21 mouse cellular contexts compared by ENCODE assay signal in the genomic region with DNA sequence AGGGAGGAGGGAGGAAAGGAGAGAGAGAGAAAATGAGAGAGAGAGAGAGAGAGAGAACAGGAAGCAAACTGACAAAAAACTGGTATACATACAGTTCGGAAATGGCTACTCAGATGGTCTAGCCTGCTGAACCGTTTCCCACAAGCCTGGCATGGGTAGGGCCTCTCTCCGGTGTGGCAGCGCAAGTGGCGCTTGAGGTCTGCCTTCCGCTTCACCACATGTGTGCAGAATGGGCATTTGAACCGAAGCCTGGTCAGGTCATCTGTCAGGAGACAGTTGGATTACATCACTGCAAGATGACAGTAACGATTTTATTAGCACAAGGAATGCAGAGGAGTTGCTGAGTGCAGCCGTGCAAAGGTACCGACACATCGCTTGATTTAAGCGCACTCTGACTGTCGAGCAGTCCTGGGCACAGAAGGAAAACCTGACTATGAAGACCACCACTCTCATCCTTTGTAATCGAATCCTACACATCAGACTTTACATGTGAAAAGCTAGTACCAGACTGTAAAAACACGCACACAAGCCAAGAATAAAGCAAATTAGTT. TPM values are rescaled to one million over a fixed set of nuclear protein-coding genes. Genes with fewer than 3 reads are reported as not detected.
A peak's percentile ranks its signal among the peaks of the same experiment; 100 is the strongest.
DNase-seq lines count a peak whose midpoint lies in the region; ATAC-seq and TF ChIP-seq lines count a peak whose summit lies in the region.
"Had no signal": no experiment of that assay in that cellular context is flagged by ENCODE, and none has a peak within 500 bp of the region (broad histone marks: within the 10 kb centered on the region; RNA-seq: fewer than 3 reads in every experiment).

No protein-coding gene starts in this region.

- no peak for TF ChIP-seq EP300 in CH12.LX (IDR thresholded peaks at IDR 0.05; ENCODE audit: low read length)

- TF ChIP-seq RAD21 in CH12.LX (IDR thresholded peaks at IDR 0.05; ENCODE audit: low read depth, low read length), result no peak

- no peak overlapping the region for H3K27ac ChIP-seq in kidney, embryonic 14.5 days (ENCODE audit: low read depth, low read length)
- H3K27ac ChIP-seq in kidney, embryonic 16.5 days (ENCODE audit: low read length), result peak overlapping the region; percentile 39
- no peak overlapping the region for H3K27ac ChIP-seq in CH12.LX (ENCODE audit: insufficient read depth, low read depth)
- no peak overlapping the region for H3K27ac ChIP-seq in hindbrain, embryonic 16.5 days (ENCODE audit: low read depth, low read length)
- H3K27ac ChIP-seq: embryonic facial prominence, embryonic 10.5 days; embryonic facial prominence, embryonic 12.5 days; forebrain, embryonic 13.5 days; forebrain, embryonic 15.5 days had no signal

- 51% methylated on average over 15 of the region's 15 CpGs for WGBS in kidney, embryonic 14.5 days
- WGBS in kidney, embryonic 16.5 days, result 50% methylated on average over 15 of the region's 15 CpGs
- WGBS in hindbrain, embryonic 16.5 days, result 90% methylated on average over 15 of the region's 15 CpGs

- no peak for TF ChIP-seq CTCF in CH12.LX (conservative IDR thresholded peaks at IDR 0.05 in 1 of 2, IDR thresholded peaks at IDR 0.05 in 1 of 2; ENCODE audit: low read depth in 2 of 2, low read length in 2 of 2)

- no peak for TF ChIP-seq POLR2A in CH12.LX (IDR thresholded peaks at IDR 0.05; ENCODE audit: low read depth, low read length)

- in situ Hi-C loops in CH12.LX (cut with MboI; ENCODE audit: low pct_ligation_motif_present, low pct_unique_long_range_greater_than_20kb, low sequenced_read_pairs), result loop anchor here (25.0 kb wide), 1 partner anchor 255 kb away; the partner anchor contains the start of genes Ccdc28b, Dcdc2b, Eif3i and Iqcc

- H3K27me3 ChIP-seq in kidney, embryonic 14.5 days (ENCODE audit: control insufficient read depth, insufficient read depth, low read length), result no peaks in the 10 kb centered on the region
- no peaks in the 10 kb centered on the region for H3K27me3 ChIP-seq in kidney, embryonic 16.5 days (ENCODE audit: insufficient read depth, low read length)
- H3K27me3 ChIP-seq in CH12.LX (replicated peaks), result no peaks in the 10 kb centered on the region
- H3K27me3 ChIP-seq in hindbrain, embryonic 16.5 days (replicated peaks; ENCODE audit: control insufficient read depth, insufficient read depth, low read length), result no peaks in the 10 kb centered on the region
- H3K27me3 ChIP-seq: embryonic facial prominence, embryonic 12.5 days; forebrain, embryonic 13.5 days; forebrain, embryonic 15.5 days had no signal

- no peak for DNase-seq in kidney, postnatal 36 days
- DNase-seq in kidney, postnatal 4 days, result no peak
- peak; percentile 45 for DNase-seq in CH12.LX (ENCODE audit: extremely low read depth)
- DNase-seq: adrenal gland, adult 2 months; adrenal gland, postnatal 10 days; adrenal gland, postnatal 25 days; B cell, adult 2 months; cerebellum, adult 11 months; cerebellum, adult 18-20 months; cerebellum, adult 8-10 months; cerebellum, adult 9-11 months; cerebellum, postnatal 25 days had no signal

- H3K4me2 ChIP-seq in kidney, embryonic 14.5 days (replicated peaks; ENCODE audit: low read depth, low read length), result no peak overlapping the region
- H3K4me2 ChIP-seq in kidney, embryonic 16.5 days (replicated peaks; ENCODE audit: low read depth, low read length), result no peak overlapping the region
- H3K4me2 ChIP-seq in CH12.LX (ENCODE audit: insufficient read depth, low read depth, poor library complexity, severe bottlenecking), result no peak overlapping the region
- H3K4me2 ChIP-seq in hindbrain, embryonic 16.5 days (ENCODE audit: low read length), result no peak overlapping the region
- H3K4me2 ChIP-seq: embryonic facial prominence, embryonic 12.5 days; forebrain, embryonic 13.5 days; forebrain, embryonic 15.5 days had no signal

- no peaks in the 10 kb centered on the region for H3K4me1 ChIP-seq in kidney, embryonic 14.5 days (ENCODE audit: control insufficient read depth, insufficient read depth, low read length)
- H3K4me1 ChIP-seq in kidney, embryonic 16.5 days (ENCODE audit: insufficient read depth, low read length), result no peaks in the 10 kb centered on the region
- H3K4me1 ChIP-seq in CH12.LX (ENCODE audit: control insufficient read depth in 1 of 2, insufficient read depth in 2 of 2), result peaks cover 5 to 17% of the 10 kb centered on the region in 2 experiments; a peak in 3 of 4 replicates
- no peaks in the 10 kb centered on the region for H3K4me1 ChIP-seq in hindbrain, embryonic 16.5 days (ENCODE audit: control insufficient read depth, insufficient read depth, low read depth, low read length)
- H3K4me1 ChIP-seq: embryonic facial prominence, embryonic 10.5 days; embryonic facial prominence, embryonic 12.5 days; forebrain, embryonic 13.5 days; forebrain, embryonic 15.5 days had no signal

- peaks cover 29% of the 10 kb centered on the region for H3K36me3 ChIP-seq in kidney, embryonic 14.5 days (ENCODE audit: control insufficient read depth, insufficient read depth, low read length)
- peaks cover 34% of the 10 kb centered on the region for H3K36me3 ChIP-seq in kidney, embryonic 16.5 days (ENCODE audit: insufficient read depth, low read length)
- no peaks in the 10 kb centered on the region for H3K36me3 ChIP-seq in CH12.LX (replicated peaks in 1 of 2; ENCODE audit: control insufficient read depth in 1 of 2, insufficient read depth in 1 of 2, low read length in 1 of 2)
- H3K36me3 ChIP-seq in hindbrain, embryonic 16.5 days (ENCODE audit: control insufficient read depth, insufficient read depth, low read length), result peaks cover 27% of the 10 kb centered on the region

- dilution Hi-C loops in CH12.LX (cut with MboI; ENCODE audit: extremely low pct_ligation_motif_present, extremely low pct_unique_long_range_greater_than_20kb, low sequenced_read_pairs), result no loop called here

- no peaks in the 10 kb centered on the region for H3K79me2 ChIP-seq in CH12.LX (replicated peaks; ENCODE audit: control insufficient read depth, extremely low read depth, insufficient read depth, poor library complexity, severe bottlenecking)

- ATAC-seq in kidney, embryonic 14.5 days (ENCODE audit: low FRiP score, low TSS enrichment), result peak; percentile 64
- ATAC-seq in kidney, embryonic 16.5 days (ENCODE audit: low FRiP score, low TSS enrichment), result peak; percentile 70; the same call in 1 of the 2 replicates
- ATAC-seq in megakaryocyte progenitor cell, adult 5-6 weeks (replicated peaks; ENCODE audit: poor library complexity), result peak; percentile 23; the same call in 1 of the 2 replicates
- ATAC-seq in hindbrain, embryonic 16.5 days, result no peak
- ATAC-seq: CD4-positive, CD25-positive, alpha-beta regulatory T cell, adult 4 months; forebrain, embryonic 13.5 days; forebrain, embryonic 15.5 days had no signal

- H3K9me3 ChIP-seq in kidney, embryonic 14.5 days (ENCODE audit: control insufficient read depth, low read length), result no peaks in the 10 kb centered on the region
- no peaks in the 10 kb centered on the region for H3K9me3 ChIP-seq in kidney, embryonic 16.5 days (ENCODE audit: low read length)
- no peaks in the 10 kb centered on the region for H3K9me3 ChIP-seq in CH12.LX (replicated peaks; ENCODE audit: low read length)
- no peaks in the 10 kb centered on the region for H3K9me3 ChIP-seq in hindbrain, embryonic 16.5 days (ENCODE audit: control insufficient read depth, low read length)
- H3K9me3 ChIP-seq: embryonic facial prominence, embryonic 10.5 days; embryonic facial prominence, embryonic 12.5 days; forebrain, embryonic 13.5 days; forebrain, embryonic 15.5 days had no signal

- H3K9ac ChIP-seq in kidney, embryonic 14.5 days (ENCODE audit: low read depth, low read length), result no peak overlapping the region
- no peak overlapping the region for H3K9ac ChIP-seq in kidney, embryonic 16.5 days (replicated peaks; ENCODE audit: low read length)
- no peak overlapping the region for H3K9ac ChIP-seq in CH12.LX (ENCODE audit: insufficient read depth, low read depth)
- H3K9ac ChIP-seq in hindbrain, embryonic 16.5 days (ENCODE audit: low read depth, low read length), result no peak overlapping the region
- H3K9ac ChIP-seq: embryonic facial prominence, embryonic 12.5 days; forebrain, embryonic 13.5 days; forebrain, embryonic 15.5 days had no signal

- H3K4me3 ChIP-seq in kidney, embryonic 14.5 days (ENCODE audit: low read length), result no peak overlapping the region
- no peak overlapping the region for H3K4me3 ChIP-seq in kidney, embryonic 16.5 days (ENCODE audit: low read length)
- H3K4me3 ChIP-seq in CH12.LX (replicated peaks in 1 of 3; ENCODE audit: low read depth in 2 of 3, low read length in 2 of 3, poor library complexity in 1 of 3), result no peak overlapping the region
- no peak overlapping the region for H3K4me3 ChIP-seq in hindbrain, embryonic 16.5 days (ENCODE audit: low read length)
- H3K4me3 ChIP-seq: embryonic facial prominence, embryonic 10.5 days; embryonic facial prominence, embryonic 12.5 days; forebrain, embryonic 13.5 days; forebrain, embryonic 15.5 days had no signal

RNA-seq across cellular contexts. Expression of gene Zbtb8a, which starts 20.2 kb away (rescaled TPM):
- polyA plus RNA-seq in kidney, embryonic 14.5 days (2014; fragmentation: Nextera tagmentation; extraction: Ambion mirVana), result 7.9 and 13.3 TPM in 2 replicates
- 17.2 and 18.4 TPM in 2 replicates for polyA plus RNA-seq in kidney, embryonic 16.5 days (2015; fragmentation: Nextera tagmentation; extraction: Ambion mirVana)
- total RNA-seq in CH12.LX (2012; rRNA removed) (0.04 TPM in 1 of 2 replicates, not detected in the other), CH12.LX (2014; rRNA removed) (0.16 TPM in 1 of 2 replicates, not detected in the other)
- 0.11 TPM in 1 of 2 replicates, not detected in the other for polyA plus RNA-seq in CH12.LX (2012; ENCODE audit: insufficient read length, low read depth)
- total RNA-seq in megakaryocyte progenitor cell, adult 5-6 weeks (2015), result 2.1 and 2.6 TPM in 2 replicates
- total RNA-seq in megakaryocyte progenitor cell, adult 5-6 weeks (2017), result 5.4 and 7.3 TPM in 2 replicates
- 21.7 and 22.0 TPM in 2 replicates for polyA plus RNA-seq in hindbrain, embryonic 16.5 days (2015; fragmentation: Nextera tagmentation; extraction: Ambion mirVana)

RNA-seq across cellular contexts. Expression of gene Zbtb8os, which starts 22.2 kb away (rescaled TPM):
- 50.2 and 70.1 TPM in 2 replicates for polyA plus RNA-seq in kidney, embryonic 14.5 days (2014; fragmentation: Nextera tagmentation; extraction: Ambion mirVana)
- 44.4 and 45.1 TPM in 2 replicates for polyA plus RNA-seq in kidney, embryonic 16.5 days (2015; fragmentation: Nextera tagmentation; extraction: Ambion mirVana)
- total RNA-seq in CH12.LX (2012; rRNA removed), result 93.7 and 104 TPM in 2 replicates
- total RNA-seq in CH12.LX (2014; rRNA removed), result 124 and 134 TPM in 2 replicates
- 135 and 157 TPM in 2 replicates for polyA plus RNA-seq in CH12.LX (2012; ENCODE audit: insufficient read length, low read depth)
- total RNA-seq in megakaryocyte progenitor cell, adult 5-6 weeks (2015), result 81.4 and 89.6 TPM in 2 replicates
- 94.6 and 102 TPM in 2 replicates for total RNA-seq in megakaryocyte progenitor cell, adult 5-6 weeks (2017)
- 15.1 and 21.3 TPM in 2 replicates for polyA plus RNA-seq in hindbrain, embryonic 16.5 days (2015; fragmentation: Nextera tagmentation; extraction: Ambion mirVana)

RNA-seq across cellular contexts. Expression of gene Rbbp4, which starts 22.5 kb away (rescaled TPM):
- 421 and 437 TPM in 2 replicates for polyA plus RNA-seq in kidney, embryonic 14.5 days (2014; fragmentation: Nextera tagmentation; extraction: Ambion mirVana)
- polyA plus RNA-seq in kidney, embryonic 16.5 days (2015; fragmentation: Nextera tagmentation; extraction: Ambion mirVana), result 383 and 405 TPM in 2 replicates
- total RNA-seq in CH12.LX (2012; rRNA removed) (41.4 and 44.1 TPM in 2 replicates), CH12.LX (2014; rRNA removed) (73.3 and 76.9 TPM in 2 replicates)
- polyA plus RNA-seq in CH12.LX (2012; ENCODE audit: insufficient read length, low read depth), result 179 and 219 TPM in 2 replicates
- total RNA-seq in megakaryocyte progenitor cell, adult 5-6 weeks (2015), result 233 and 259 TPM in 2 replicates
- 122 and 137 TPM in 2 replicates for total RNA-seq in megakaryocyte progenitor cell, adult 5-6 weeks (2017)
- 238 and 242 TPM in 2 replicates for polyA plus RNA-seq in hindbrain, embryonic 16.5 days (2015; fragmentation: Nextera tagmentation; extraction: Ambion mirVana)
